Mouse (Mus musculus): Measurements from ENCODE around the gene Sync.

DNA sequence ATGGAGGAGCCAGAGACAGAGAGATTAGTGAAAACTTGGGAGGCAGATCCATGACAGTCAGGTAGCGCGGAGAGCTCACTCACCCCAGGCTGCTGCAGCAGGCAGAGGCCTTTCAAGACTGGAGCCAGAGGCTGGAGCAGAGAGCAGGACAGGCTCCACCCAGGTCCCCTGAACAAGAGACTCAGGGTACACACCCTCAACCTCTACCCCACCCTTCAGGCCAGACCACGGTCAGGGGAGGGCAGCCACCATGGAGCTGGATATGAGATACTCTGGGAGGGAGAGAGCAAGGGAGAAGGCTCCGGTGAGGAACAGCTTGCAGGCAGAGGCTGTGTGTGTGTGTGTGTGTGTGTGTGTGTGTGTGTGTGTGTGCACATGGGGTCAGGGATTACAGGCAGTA is 21.2 kb upstream of the Sync start:
- TF ChIP-seq CTCF (IDR thresholded peaks at IDR 0.05; ENCODE audit: low read depth) (no peak), EP300 (IDR thresholded peaks at IDR 0.05; ENCODE audit: low read depth) (no peak)
